Mouse (Mus musculus) Muller cell, postnatal 12 days (primary cell): Measurements from ENCODE around the gene Ada.
"Not testable (repeated sequence)": the region's sequence is repeated elsewhere in the genome, so short reads cannot be mapped to it uniquely, and the experiment has no call there.

Source experiments
- DNase-seq: peaks from one replicate; pipeline ENCODE4 v3.0.0-alpha.2; 2015; ENCODE audit errors: inconsistent ontology term

Gene Ada

GRCm38 (mm10) chr2:163697764-163698480, 52.1 kb downstream of the Ada start:
- no peak for DNase-seq

GRCm38 (mm10) chr2:163696763-163697162, 53.3 kb downstream of the Ada start:
- DNase-seq, result no peak

GRCm38 (mm10) chr2:163693716-163694314, 56.2 kb downstream of the Ada start:
- DNase-seq, result no peak

- no peak for DNase-seq
Observed at GRCm38 (mm10) chr2:163692873-163693612, 57.0 kb downstream of the Ada start.

GRCm38 (mm10) chr2:163691846-163692605, 58.0 kb downstream of the Ada start:
- DNase-seq, result no peak

- no peak for DNase-seq
Observed at GRCm38 (mm10) chr2:163690409-163691304, 59.4 kb downstream of the Ada start.

GRCm38 (mm10) chr2:163689771-163690170, 60.3 kb downstream of the Ada start:
- no peak for DNase-seq

- not testable (repeated sequence) for DNase-seq
Observed at GRCm38 (mm10) chr2:163688377-163688776, 61.7 kb downstream of the Ada start.

GRCm38 (mm10) chr2:163686886-163687285, 63.2 kb downstream of the Ada start:
- DNase-seq, result no peak

- no peak for DNase-seq
Observed at GRCm38 (mm10) chr2:163686233-163686632, 63.8 kb downstream of the Ada start.

GRCm38 (mm10) chr2:163685761-163686200, 64.3 kb downstream of the Ada start:
- no peak for DNase-seq

GRCm38 (mm10) chr2:163685287-163685686, 64.8 kb downstream of the Ada start:
- DNase-seq, result no peak

- no peak for DNase-seq
Observed at GRCm38 (mm10) chr2:163682344-163682743, 67.7 kb downstream of the Ada start.

- no peak for DNase-seq
Observed at GRCm38 (mm10) chr2:163676745-163677144, 73.3 kb downstream of the Ada start.
